Mouse (Mus musculus): ENCODE measurements at regions not wholly inside any gene's neighbourhood (a gene's known extent, or its start where the extent isn't known, plus 50 kb on each side); places are given as distances from the start of the nearest gene placed in this dataset.

DNA sequence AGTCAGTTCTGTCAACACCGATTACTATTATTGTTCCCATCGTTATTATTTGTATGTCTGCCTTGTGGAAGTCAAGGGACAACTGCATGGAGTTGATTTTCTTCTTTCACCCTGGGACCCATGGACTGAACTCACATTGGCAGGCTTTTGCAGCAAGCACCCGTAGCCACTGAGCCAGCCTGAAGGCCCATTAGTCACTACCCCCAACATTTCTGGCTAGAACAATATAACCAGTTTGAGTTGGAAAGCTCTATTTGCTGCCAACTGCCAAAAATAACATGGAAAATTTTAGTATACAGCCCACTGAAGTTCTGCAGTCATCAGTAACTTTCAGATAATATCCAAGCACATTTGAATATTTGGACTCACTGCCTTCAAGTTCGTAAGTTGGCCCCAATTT lies 133.9 kb downstream of the Nuf2 start:
- no peak for ATAC-seq
- WGBS: 94% methylated on average over 4 of the region's 4 CpGs
- Histone ChIP-seq H3K27ac (ENCODE audit: low read length) (no peak overlapping the region), H3K9ac (ENCODE audit: low read depth, low read length) (no peak overlapping the region), H3K27me3 (ENCODE audit: control insufficient read depth, insufficient read depth, low read depth, low read length) (no peaks in the 10 kb centered on the region), H3K4me2 (ENCODE audit: low read length) (no peak overlapping the region), H3K36me3 (ENCODE audit: control insufficient read depth, insufficient read depth, low read length) (no peaks in the 10 kb centered on the region), H3K4me3 (ENCODE audit: low read depth, low read length) (no peak overlapping the region), H3K4me1 (ENCODE audit: control insufficient read depth, insufficient read depth, low read length) (no peaks in the 10 kb centered on the region), H3K9me3 (replicated peaks; ENCODE audit: control insufficient read depth, low read length, poor library complexity, severe bottlenecking) (no peaks in the 10 kb centered on the region)

DNA sequence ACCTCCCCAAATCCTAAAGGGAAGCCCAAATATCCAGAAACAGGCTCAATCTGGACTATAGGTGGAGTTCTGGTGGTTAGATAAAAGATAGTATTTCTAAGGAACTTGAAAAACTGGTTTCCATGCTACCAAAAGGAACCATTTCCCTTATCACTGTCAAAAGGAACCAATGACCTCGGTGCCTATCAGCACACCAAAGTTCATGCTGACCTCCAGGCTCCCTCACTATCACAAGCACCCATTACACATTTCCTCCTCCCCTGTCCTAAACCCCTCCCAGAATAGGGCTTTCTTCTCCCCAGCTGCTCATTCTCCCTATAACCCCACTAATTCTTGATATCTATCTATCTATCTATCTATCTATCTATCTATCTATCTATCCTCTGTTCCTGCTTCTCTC lies 144.2 kb downstream of the Nuf2 start:
- WGBS: 86% methylated on average over 1 of the region's 1 CpGs

DNA sequence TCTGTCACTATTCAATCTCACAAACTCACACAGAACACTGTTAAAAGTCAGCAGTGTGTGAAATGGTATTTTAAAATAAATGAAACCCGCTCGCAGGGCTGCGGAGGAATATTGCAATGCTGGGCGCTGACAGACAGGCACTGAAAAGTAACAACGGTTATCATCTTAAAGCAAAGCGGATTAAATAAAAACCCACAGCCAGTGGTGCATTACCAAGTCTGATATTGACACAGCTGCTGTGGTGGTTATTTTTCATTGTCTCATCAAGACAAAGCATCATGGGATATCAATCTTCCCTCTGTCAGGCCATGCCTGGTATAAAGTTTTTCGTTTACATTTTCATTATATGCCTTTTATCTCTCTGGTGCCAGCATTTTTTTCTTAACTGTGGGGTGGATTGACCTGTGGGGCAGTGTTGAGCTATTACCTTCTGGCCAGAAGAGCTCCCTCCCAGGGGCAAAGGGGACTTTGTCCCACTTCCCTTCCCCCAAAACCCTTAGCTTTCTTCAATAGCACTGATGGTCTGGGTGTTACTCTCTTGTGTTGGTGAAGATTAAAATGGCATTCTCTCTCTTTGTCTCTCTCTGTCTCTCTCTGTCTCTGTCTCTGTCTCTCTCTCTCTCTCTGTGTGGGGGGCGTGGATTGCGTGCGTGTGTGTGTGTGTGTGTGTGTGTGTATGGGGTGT lies 145.4 kb downstream of the Nuf2 start:
- no peak overlapping the region for H3K4me2 ChIP-seq (ENCODE audit: low read length)
- peaks cover 8% of the 10 kb centered on the region for H3K4me1 ChIP-seq (ENCODE audit: control insufficient read depth, insufficient read depth, low read length)
- H3K27me3 ChIP-seq (ENCODE audit: control insufficient read depth, insufficient read depth, low read depth, low read length): no peaks in the 10 kb centered on the region
- H3K9me3 ChIP-seq (replicated peaks; ENCODE audit: control insufficient read depth, low read length, poor library complexity, severe bottlenecking): no peaks in the 10 kb centered on the region
- 51% methylated on average over 9 of the region's 10 CpGs for WGBS
- H3K27ac ChIP-seq (ENCODE audit: low read length): peak overlapping the region; percentile 47; the same call in 1 of the 2 replicates
- peak; percentile 67 for ATAC-seq
- H3K9ac ChIP-seq (ENCODE audit: low read depth, low read length): no peak overlapping the region
- no peaks in the 10 kb centered on the region for H3K36me3 ChIP-seq (ENCODE audit: control insufficient read depth, insufficient read depth, low read length)
- H3K4me3 ChIP-seq (ENCODE audit: low read depth, low read length): no peak overlapping the region

More for the DNA sequence above, 144.2 kb downstream of the Nuf2 start:
- no peak overlapping the region for H3K4me2 ChIP-seq (ENCODE audit: low read length)
- no peaks in the 10 kb centered on the region for H3K27me3 ChIP-seq (ENCODE audit: control insufficient read depth, insufficient read depth, low read depth, low read length)
- H3K4me3 ChIP-seq (ENCODE audit: low read depth, low read length): no peak overlapping the region
- H3K36me3 ChIP-seq (ENCODE audit: control insufficient read depth, insufficient read depth, low read length): no peaks in the 10 kb centered on the region
- no peak overlapping the region for H3K27ac ChIP-seq (ENCODE audit: low read length)
- ATAC-seq: no peak
- H3K9me3 ChIP-seq (replicated peaks; ENCODE audit: control insufficient read depth, low read length, poor library complexity, severe bottlenecking): no peaks in the 10 kb centered on the region
- peaks cover 8% of the 10 kb centered on the region for H3K4me1 ChIP-seq (ENCODE audit: control insufficient read depth, insufficient read depth, low read length)
- H3K9ac ChIP-seq (ENCODE audit: low read depth, low read length): no peak overlapping the region

DNA sequence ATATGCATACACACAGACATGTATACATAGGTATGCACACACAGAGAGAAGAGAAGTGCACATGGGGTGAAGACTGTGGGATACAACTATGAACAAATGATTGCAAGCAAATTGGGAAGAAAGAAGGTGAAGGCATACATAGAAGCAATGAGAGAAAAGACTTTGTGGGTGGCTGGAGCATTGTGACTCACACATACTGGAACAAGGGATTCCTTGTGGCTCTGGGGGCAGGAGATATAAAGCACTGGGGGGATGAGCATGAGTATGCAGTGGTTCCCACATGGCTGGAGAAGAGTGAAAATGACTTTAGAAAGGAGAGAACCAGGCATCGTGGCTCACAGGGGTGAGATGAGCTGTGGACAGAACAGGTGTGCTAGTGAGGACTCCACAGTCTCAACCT lies 156.6 kb downstream of the Nuf2 start:
- Histone ChIP-seq H3K36me3 (ENCODE audit: control insufficient read depth, insufficient read depth, low read length) (no peaks in the 10 kb centered on the region), H3K27ac (ENCODE audit: low read length) (no peak overlapping the region), H3K4me3 (ENCODE audit: low read depth, low read length) (no peak overlapping the region), H3K9me3 (replicated peaks; ENCODE audit: control insufficient read depth, low read length, poor library complexity, severe bottlenecking) (0 out of 2 replicates have a peak, but pooled peaks cover 2% of the 10 kb centered on the region), H3K27me3 (ENCODE audit: control insufficient read depth, insufficient read depth, low read depth, low read length) (no peaks in the 10 kb centered on the region), H3K4me2 (ENCODE audit: low read length) (no peak overlapping the region), H3K9ac (ENCODE audit: low read depth, low read length) (no peak overlapping the region), H3K4me1 (ENCODE audit: control insufficient read depth, insufficient read depth, low read length) (no peaks in the 10 kb centered on the region)
- WGBS: 68% methylated on average over 1 of the region's 1 CpGs
- ATAC-seq: no peak

DNA sequence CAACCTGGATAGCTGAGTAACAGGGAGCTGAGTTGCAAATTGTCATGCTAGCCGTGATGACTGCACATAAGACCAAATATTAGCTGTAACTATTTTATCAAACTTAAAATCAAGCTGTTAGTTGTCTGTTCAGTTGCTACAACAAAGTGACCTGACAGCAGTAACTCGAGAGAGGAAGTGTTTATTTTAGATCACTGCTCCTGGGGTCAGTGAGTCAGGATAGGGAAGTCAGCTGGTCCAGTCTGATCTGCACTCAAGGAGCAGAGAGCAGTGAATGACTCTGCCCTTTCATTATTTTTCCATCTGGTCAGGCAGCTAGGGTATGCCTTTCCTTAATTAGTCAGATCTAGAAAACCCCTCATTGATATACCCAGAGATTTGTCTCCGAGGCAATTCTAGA lies 162.5 kb downstream of the Nuf2 start:
- Histone ChIP-seq H3K4me3 (ENCODE audit: low read depth, low read length) (no peak overlapping the region), H3K36me3 (ENCODE audit: control insufficient read depth, insufficient read depth, low read length) (no peaks in the 10 kb centered on the region), H3K27ac (ENCODE audit: low read length) (no peak overlapping the region), H3K4me2 (ENCODE audit: low read length) (no peak overlapping the region), H3K4me1 (ENCODE audit: control insufficient read depth, insufficient read depth, low read length) (0 out of 2 replicates have a peak, but pooled peaks cover 3% of the 10 kb centered on the region), H3K27me3 (ENCODE audit: control insufficient read depth, insufficient read depth, low read depth, low read length) (no peaks in the 10 kb centered on the region), H3K9me3 (replicated peaks; ENCODE audit: control insufficient read depth, low read length, poor library complexity, severe bottlenecking) (0 out of 2 replicates have a peak, but pooled peaks cover 2% of the 10 kb centered on the region), H3K9ac (ENCODE audit: low read depth, low read length) (no peak overlapping the region)
- 62% methylated on average over 3 of the region's 3 CpGs for WGBS
- no peak for ATAC-seq

DNA sequence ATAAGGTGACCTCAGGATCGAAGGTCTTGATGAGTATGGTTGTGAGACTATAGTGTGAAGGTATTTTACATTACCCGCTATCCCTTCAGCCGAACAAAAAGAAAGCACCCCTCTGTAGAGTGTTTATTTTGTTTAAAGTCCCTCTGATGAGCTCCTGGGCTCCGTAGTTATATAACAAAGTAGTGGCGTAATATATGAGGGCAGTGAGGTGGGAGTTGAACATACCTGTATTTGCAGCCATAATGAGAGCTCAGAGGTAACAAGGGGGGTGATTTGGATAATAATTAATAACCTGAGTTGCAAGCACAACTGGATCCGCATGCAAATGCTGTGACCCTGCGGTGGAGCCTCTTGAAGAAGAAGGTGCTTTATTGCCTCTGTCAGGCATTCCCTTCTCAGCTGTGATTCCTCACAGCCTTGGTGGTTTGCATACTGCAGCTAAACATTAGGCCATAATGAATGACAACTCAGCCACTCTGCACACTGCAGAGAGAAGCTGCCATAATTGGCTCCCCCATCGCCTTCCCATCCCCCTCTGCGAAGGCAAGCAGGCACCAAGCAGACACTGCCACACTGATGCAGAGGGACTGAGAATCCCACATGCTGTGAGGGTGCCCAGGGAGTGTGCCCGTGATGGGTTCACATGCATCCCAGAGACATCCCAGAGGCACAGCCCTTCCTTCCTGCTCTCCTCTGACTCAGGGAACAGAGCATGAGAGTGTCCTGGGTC lies 163.3 kb downstream of the Nuf2 start:
- no peak overlapping the region for H3K9ac ChIP-seq (ENCODE audit: low read depth, low read length)
- peak; percentile 67; the same call in 1 of the 2 replicates for ATAC-seq
- 62% methylated on average over 10 of the region's 10 CpGs for WGBS
- H3K27me3 ChIP-seq (ENCODE audit: control insufficient read depth, insufficient read depth, low read depth, low read length): no peaks in the 10 kb centered on the region
- no peak overlapping the region for H3K4me2 ChIP-seq (ENCODE audit: low read length)
- H3K36me3 ChIP-seq (ENCODE audit: control insufficient read depth, insufficient read depth, low read length): no peaks in the 10 kb centered on the region
- 0 out of 2 replicates have a peak, but pooled peaks cover 3% of the 10 kb centered on the region for H3K4me1 ChIP-seq (ENCODE audit: control insufficient read depth, insufficient read depth, low read length)
- no peak overlapping the region for H3K4me3 ChIP-seq (ENCODE audit: low read depth, low read length)
- 0 out of 2 replicates have a peak, but pooled peaks cover 2% of the 10 kb centered on the region for H3K9me3 ChIP-seq (replicated peaks; ENCODE audit: control insufficient read depth, low read length, poor library complexity, severe bottlenecking)
- no peak overlapping the region; the same call in 1 of the 2 replicates for H3K27ac ChIP-seq (ENCODE audit: low read length)

DNA sequence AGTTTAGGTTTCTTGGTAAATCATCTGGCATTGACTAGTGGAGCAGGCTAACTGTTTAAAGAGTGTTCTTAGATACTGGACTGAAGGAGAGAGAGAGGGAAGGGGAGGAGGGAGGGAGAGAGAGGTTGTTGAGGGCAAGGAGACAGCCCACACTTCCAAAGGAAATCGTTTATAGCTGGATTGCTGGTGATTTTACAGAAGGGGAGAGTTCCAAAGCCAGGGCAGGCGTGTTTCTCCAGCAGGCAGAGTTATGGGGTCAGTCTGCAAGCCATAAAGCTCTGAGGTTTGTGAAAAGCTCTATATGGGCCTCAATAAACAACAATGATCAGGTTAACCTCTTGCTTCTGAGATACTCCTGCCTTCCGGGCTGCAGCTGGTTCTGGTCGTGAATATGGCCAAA lies 163.9 kb downstream of the Nuf2 start:
- H3K9ac ChIP-seq (ENCODE audit: low read depth, low read length): no peak overlapping the region
- 62% methylated on average over 4 of the region's 4 CpGs for WGBS
- no peaks in the 10 kb centered on the region for H3K27me3 ChIP-seq (ENCODE audit: control insufficient read depth, insufficient read depth, low read depth, low read length)
- H3K9me3 ChIP-seq (replicated peaks; ENCODE audit: control insufficient read depth, low read length, poor library complexity, severe bottlenecking): 0 out of 2 replicates have a peak, but pooled peaks cover under 1% of the 10 kb centered on the region
- H3K4me3 ChIP-seq (ENCODE audit: low read depth, low read length): no peak overlapping the region
- no peak for ATAC-seq
- H3K27ac ChIP-seq (ENCODE audit: low read length): no peak overlapping the region
- 0 out of 2 replicates have a peak, but pooled peaks cover 3% of the 10 kb centered on the region for H3K4me1 ChIP-seq (ENCODE audit: control insufficient read depth, insufficient read depth, low read length)
- H3K36me3 ChIP-seq (ENCODE audit: control insufficient read depth, insufficient read depth, low read length): no peaks in the 10 kb centered on the region
- no peak overlapping the region for H3K4me2 ChIP-seq (ENCODE audit: low read length)

DNA sequence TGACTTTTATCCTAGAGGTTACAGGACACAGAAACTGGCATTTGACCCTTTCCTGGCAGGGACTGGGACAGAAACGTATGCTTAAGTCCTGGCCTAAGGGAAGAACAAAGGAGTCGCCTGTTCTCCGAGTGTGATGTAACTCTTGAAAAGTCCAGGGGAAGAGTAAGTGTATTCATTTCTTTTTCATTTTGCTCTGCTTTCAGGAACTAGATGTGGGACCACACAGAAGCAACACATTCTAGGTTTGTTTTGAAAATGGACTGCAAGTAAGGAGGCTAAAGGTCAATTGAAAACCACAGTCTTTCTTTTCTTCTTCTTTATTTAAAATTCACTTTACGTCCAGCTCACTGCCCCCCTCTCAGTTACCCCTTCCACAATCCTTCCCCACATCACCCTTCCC lies 168.7 kb downstream of the Nuf2 start:
- no peak overlapping the region for H3K27ac ChIP-seq (ENCODE audit: low read length)
- H3K9ac ChIP-seq (ENCODE audit: low read depth, low read length): no peak overlapping the region
- no peak for ATAC-seq
- no peaks in the 10 kb centered on the region for H3K9me3 ChIP-seq (replicated peaks; ENCODE audit: control insufficient read depth, low read length, poor library complexity, severe bottlenecking)
- H3K4me2 ChIP-seq (ENCODE audit: low read length): no peak overlapping the region
- 50% methylated on average over 4 of the region's 4 CpGs for WGBS
- H3K4me3 ChIP-seq (ENCODE audit: low read depth, low read length): no peak overlapping the region
- H3K36me3 ChIP-seq (ENCODE audit: control insufficient read depth, insufficient read depth, low read length): no peaks in the 10 kb centered on the region
- H3K27me3 ChIP-seq (ENCODE audit: control insufficient read depth, insufficient read depth, low read depth, low read length): no peaks in the 10 kb centered on the region
- H3K4me1 ChIP-seq (ENCODE audit: control insufficient read depth, insufficient read depth, low read length): no peaks in the 10 kb centered on the region

DNA sequence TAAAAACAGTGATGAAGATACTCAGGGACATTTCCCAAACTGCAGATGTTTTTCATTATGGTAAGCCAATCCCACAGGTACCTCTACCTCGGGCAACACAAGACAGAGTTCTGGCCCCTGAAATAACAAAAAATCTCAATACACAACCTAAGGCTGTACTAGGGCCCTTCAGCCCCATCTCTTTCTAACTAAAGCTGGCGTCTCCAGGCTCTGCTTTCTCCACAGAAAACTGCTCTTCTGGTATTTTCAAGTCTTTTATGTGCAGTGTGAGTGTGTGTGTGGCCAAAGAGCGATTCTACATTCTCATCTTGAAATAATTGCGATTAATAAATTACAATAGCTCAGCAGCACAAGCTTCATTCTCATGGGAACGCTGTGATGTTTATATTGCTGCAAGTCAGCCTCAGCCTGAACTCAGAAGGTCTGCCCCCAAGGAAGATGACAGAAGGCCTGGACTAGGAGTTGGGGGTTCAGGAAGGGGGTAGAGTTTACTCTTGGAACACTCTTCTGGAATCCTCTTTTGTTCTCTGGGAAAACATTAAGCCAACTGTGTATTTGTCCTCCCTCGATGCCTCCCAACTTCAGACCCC lies 173.5 kb downstream of the Nuf2 start:
- no peaks in the 10 kb centered on the region for H3K9me3 ChIP-seq (replicated peaks; ENCODE audit: control insufficient read depth, low read length, poor library complexity, severe bottlenecking)
- H3K9ac ChIP-seq (ENCODE audit: low read depth, low read length): no peak overlapping the region
- peaks cover 3% of the 10 kb centered on the region; the same call in 1 of the 2 replicates for H3K4me1 ChIP-seq (ENCODE audit: control insufficient read depth, insufficient read depth, low read length)
- H3K4me2 ChIP-seq (ENCODE audit: low read length): no peak overlapping the region
- WGBS: 84% methylated on average over 6 of the region's 6 CpGs
- no peaks in the 10 kb centered on the region for H3K36me3 ChIP-seq (ENCODE audit: control insufficient read depth, insufficient read depth, low read length)
- ATAC-seq: no peak
- H3K27me3 ChIP-seq (ENCODE audit: control insufficient read depth, insufficient read depth, low read depth, low read length): no peaks in the 10 kb centered on the region
- no peak overlapping the region for H3K4me3 ChIP-seq (ENCODE audit: low read depth, low read length)
- no peak overlapping the region for H3K27ac ChIP-seq (ENCODE audit: low read length)

Measured in midbrain, embryonic 16.5 days (tissue).